ENCODE assay signal across 28 mouse cellular contexts in the genomic region with DNA sequence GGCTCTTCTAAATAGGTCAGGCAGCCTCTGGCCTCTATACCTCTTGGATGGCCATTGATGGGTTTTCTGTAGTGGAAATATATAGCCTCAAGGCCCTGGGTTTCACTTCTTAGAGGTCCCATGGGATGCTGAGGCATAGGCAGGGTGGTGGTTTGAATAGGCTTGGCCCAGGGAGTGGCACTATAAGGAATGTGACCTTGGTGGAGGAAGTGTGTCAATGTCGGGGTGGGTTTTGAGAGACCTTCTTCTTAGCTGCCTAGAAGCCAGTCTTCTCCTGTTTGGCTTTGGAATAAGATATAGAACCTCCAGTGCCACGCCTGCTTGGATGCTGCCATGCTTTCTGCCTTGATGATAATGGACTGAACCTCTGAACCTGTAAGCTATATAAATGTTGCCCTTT.
"Had no signal": no experiment of that assay in that cellular context is flagged by ENCODE, and none has a peak within 500 bp of the region (broad histone marks: within the 10 kb centered on the region; RNA-seq: fewer than 3 reads in every experiment).

No protein-coding gene starts in this region.

- H3K27me3 ChIP-seq: limb, embryonic 12.5 days; limb, embryonic 13.5 days; limb, embryonic 15.5 days; liver, embryonic 12.5 days; liver, embryonic 13.5 days; liver, embryonic 15.5 days; lung, embryonic 15.5 days; midbrain, embryonic 12.5 days; midbrain, embryonic 13.5 days; midbrain, embryonic 15.5 days; neural tube, embryonic 12.5 days had no signal

- DNase-seq: left cerebral cortex, postnatal 4 days; liver; liver, embryonic 13.5 days; liver, postnatal 0 days; lung, adult 18-20 months; lung, adult 2 months; lung, embryonic 14.5 days; lung, postnatal 10 days; lung, postnatal 14 days; lung, postnatal 36 days; lung, postnatal 4 days; midbrain, embryonic 14.5 days had no signal

- H3K9me3 ChIP-seq: limb, embryonic 10.5 days; limb, embryonic 13.5 days; liver, embryonic 12.5 days; liver, embryonic 13.5 days; liver, embryonic 15.5 days; lung, embryonic 15.5 days; midbrain, embryonic 15.5 days; neural tube, embryonic 12.5 days had no signal

- H3K36me3 ChIP-seq: limb, embryonic 10.5 days; limb, embryonic 12.5 days; limb, embryonic 13.5 days; limb, embryonic 15.5 days; liver, embryonic 12.5 days; liver, embryonic 13.5 days; liver, embryonic 15.5 days; lung, embryonic 15.5 days; midbrain, embryonic 10.5 days; midbrain, embryonic 12.5 days; midbrain, embryonic 13.5 days; midbrain, embryonic 15.5 days; neural tube, embryonic 12.5 days had no signal

- H3K4me3 ChIP-seq: limb, embryonic 10.5 days; limb, embryonic 12.5 days; limb, embryonic 13.5 days; limb, embryonic 15.5 days; liver, embryonic 12.5 days; liver, embryonic 13.5 days; liver, embryonic 15.5 days; lung, embryonic 15.5 days; megakaryocyte, embryonic 14.5 days; midbrain, embryonic 10.5 days; midbrain, embryonic 12.5 days; midbrain, embryonic 13.5 days; midbrain, embryonic 15.5 days; myocyte; neural tube, embryonic 12.5 days had no signal

- H3K27ac ChIP-seq: limb, embryonic 10.5 days; limb, embryonic 12.5 days; limb, embryonic 13.5 days; limb, embryonic 15.5 days; liver, embryonic 12.5 days; liver, embryonic 13.5 days; liver, embryonic 14.5 days; liver, embryonic 15.5 days; lung, embryonic 15.5 days; macrophage; midbrain, embryonic 10.5 days; midbrain, embryonic 12.5 days; midbrain, embryonic 13.5 days; midbrain, embryonic 15.5 days; neural tube, embryonic 12.5 days had no signal

- H3K4me1 ChIP-seq: limb, embryonic 12.5 days; limb, embryonic 13.5 days; limb, embryonic 15.5 days; liver, embryonic 12.5 days; liver, embryonic 13.5 days; liver, embryonic 15.5 days; lung, embryonic 15.5 days; megakaryocyte, embryonic 14.5 days had no signal
